Mouse (Mus musculus) urinary bladder, adult 2 months (tissue): Measurements from ENCODE around the gene Kcnk1. TPM values are rescaled to one million over a fixed set of nuclear protein-coding genes. Genes with fewer than 3 reads are reported as not detected.

Experiments
- DNase-seq: peaks from one replicate; pipeline ENCODE4 v3.0.0; 2022; ENCODE audit warnings: low spot score
- polyA plus RNA-seq: library from polyadenylated mRNA; depleted of rRNA; stranded (reverse); fragments of >200 nt; gene quantifications from 2 replicates; pipeline ENCODE4 v1.2.3, GENCODE M21; 2012

Kcnk1 gene
- polyA plus RNA-seq, 1 experiment = 59.8 TPM

GRCm38 (mm10) chr8:125996031-125996839 is 1.3 kb downstream of the Kcnk1 start:
- DNase-seq = peak; percentile 38

- DNase-seq = no peak
Measured at GRCm38 (mm10) chr8:125996980-125997379, 2.0 kb downstream of the Kcnk1 start.

DNA sequence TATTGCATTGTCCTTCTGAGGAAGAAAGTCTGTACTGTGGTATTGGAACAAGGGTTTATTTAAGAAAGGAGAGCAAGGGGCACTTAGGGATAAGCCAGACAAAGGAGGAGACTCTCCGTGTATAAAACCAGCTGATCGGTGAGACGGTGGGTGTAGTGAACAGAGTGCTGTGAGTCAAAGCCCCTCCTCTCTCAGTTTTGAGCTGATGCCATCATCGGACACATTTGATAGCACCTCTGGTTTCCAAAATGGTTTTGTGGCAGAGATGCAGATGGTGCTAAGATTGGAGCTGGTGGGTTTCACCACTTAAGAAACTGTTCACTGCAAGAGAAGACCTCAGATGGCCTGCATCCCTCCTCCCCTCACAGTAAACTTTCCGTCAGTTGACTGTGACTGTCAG is 2.6 kb downstream of the Kcnk1 start:
- DNase-seq = no peak

- no peak for DNase-seq
Measured at GRCm38 (mm10) chr8:125999842-126000395, 4.9 kb downstream of the Kcnk1 start.

DNA sequence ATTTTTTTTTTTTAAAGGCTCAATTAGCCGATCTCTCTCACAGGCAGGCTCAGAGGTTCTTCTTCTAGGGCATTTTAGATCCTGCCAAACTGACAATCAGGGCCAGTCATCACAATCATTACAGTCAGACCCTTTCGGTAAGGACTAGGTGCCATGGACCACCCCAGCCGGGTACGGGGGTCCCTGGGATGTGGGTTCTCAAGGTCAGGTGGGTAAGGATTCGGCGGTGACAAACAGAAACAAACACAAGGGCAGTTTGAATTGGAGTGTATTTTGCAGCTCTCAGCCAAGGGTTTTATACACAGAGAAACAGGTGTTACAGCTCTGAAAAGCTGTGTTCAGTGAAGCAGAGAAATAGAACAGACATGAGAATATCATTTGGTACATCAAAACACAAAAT is 8.6 kb downstream of the Kcnk1 start:
- no peak for DNase-seq

DNA sequence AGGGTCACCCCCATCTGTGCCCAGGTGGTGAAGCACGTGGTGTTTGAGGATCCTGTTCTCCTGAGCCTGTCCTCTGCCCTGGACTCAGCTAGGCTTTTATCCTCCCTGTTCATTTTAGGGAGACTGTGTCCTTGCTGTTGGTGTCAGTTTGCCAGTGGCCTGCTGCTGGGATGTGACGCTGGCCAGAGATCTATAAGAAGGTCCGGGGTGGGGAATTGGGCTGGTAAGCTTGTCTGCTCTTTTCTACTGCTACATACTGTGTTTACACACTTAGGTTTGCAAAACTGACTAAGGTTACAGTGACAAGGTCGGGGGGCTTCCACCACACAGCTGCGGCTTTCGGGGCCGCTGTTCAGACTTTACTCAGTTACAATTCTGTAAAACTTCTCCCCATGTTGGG is 10.0 kb downstream of the Kcnk1 start:
- no peak for DNase-seq

DNA sequence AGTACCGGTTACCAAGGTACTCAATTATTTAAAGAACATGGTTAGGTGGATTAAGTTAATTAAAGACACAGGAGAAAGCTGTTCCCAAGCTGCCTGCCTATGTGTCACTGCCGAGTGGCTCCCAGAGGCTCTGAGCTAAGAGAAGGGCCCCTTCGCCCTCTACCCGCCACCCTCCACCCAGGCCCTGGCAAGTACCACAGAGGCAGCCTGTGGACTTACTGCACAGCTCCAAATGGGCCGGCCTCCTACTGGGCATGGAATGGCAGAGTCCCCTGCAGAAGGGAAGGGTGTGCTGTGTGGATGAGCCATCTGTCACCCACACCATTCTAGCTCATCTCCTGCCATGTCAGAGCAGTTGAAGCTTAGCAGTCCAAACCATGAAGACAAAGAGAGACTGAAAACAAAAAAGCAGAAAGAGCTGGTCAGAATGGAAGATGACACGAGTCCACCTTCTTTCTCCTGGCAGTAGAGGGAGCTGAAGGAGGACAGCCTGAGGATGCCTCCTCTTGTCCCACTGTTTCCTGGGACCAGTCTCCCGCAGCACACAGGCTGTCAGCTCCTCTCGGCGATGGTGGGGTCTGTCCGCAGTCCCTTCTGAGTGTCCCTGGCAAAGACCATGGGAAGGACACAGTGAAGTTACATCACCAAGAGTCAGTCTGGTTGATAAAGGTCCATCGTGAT is 11.5 kb downstream of the Kcnk1 start:
- DNase-seq = no peak

DNA sequence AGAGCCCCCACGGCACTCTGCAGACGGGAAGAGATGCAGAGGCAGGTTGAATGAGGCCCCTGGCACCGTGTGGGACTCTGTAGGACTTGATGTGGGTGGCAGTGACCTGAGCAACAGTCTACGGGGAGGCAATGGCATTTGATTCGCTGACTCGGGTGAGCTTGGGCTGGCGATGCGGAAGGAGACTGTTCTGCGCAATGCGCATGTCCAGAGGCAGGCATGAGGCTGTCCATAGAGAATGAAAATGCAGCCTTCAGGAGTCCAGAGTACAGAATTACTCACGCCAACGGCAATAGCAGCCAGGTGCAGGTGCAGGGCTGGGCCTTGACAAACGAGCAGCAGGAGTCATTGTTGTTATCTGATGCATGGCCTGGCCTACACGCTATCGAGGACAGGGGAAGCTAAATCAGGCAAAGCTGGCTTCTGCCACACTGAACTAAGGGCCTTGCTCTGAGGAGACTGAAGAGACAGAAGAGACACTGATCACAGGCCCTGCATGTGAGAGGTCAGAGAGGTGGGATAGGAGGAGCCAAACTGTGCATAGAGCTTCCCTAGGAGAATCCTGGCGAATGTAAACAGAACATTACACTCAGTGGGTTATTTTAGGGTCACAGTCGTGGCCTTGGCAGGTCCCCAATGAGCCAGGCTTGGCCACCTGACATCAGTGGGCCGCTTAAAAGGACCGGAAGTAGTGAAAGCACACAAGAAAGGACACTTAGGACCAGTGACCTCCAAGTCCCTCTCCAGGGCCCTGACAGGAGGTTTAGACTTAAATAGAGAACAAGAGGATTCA is 12.8 kb downstream of the Kcnk1 start:
- no peak for DNase-seq

GRCm38 (mm10) chr8:126008945-126009344 is 14.0 kb downstream of the Kcnk1 start:
- no peak for DNase-seq

- DNase-seq = no peak
Measured at GRCm38 (mm10) chr8:126010900-126011299, 15.9 kb downstream of the Kcnk1 start.

- no peak for DNase-seq
Measured at GRCm38 (mm10) chr8:126012334-126012733, 17.4 kb downstream of the Kcnk1 start.

DNA sequence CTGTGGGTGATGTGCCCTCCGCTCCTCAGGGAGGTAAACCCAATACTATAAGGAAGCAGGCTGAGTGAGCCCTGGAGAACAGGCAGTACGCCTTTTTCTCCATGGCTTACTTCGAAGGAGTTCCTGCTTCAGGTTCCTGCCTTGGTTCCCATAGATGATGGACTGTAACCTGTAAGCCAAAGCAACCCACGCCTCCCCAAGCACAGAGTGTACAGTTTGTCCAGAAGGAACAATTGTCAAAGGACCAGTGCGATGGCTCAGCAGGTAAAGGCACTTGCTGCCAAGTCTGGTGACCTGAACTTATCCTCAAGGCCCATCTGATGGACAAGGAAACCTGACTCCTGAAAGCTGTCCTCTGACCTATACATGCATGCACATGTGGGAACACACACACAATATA is 18.7 kb downstream of the Kcnk1 start:
- DNase-seq = no peak

GRCm38 (mm10) chr8:126021932-126022331 is 27.0 kb downstream of the Kcnk1 start:
- DNase-seq = no peak

DNA sequence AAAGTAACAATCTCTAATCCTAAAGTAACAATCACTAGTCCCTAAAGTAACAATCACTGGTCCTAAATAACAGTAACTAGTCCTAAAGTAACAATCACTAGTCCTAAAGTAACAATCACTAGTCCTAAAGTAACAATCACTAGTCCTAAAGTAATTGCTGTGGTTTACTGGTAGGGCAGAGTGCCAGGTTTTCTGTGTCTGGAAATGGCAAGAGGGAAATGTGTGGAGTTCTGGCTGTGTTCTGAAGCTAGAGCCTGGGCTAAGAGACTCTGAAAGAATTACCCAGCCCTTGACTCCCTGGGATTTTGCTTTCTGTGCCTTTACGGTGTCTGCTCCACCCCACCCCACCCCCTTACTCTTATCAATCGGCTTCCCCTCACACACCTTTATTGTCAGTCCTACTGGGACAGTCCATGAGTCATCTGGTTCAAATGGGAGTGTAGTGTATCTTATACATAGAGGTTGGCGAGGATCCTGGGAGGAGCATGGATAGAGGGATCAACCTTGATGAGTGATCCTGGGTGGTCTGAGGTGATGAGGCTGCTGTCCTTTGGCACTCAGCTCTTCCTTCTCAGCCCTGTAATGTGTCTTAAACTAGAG is 28.8 kb downstream of the Kcnk1 start:
- DNase-seq = no peak

DNA sequence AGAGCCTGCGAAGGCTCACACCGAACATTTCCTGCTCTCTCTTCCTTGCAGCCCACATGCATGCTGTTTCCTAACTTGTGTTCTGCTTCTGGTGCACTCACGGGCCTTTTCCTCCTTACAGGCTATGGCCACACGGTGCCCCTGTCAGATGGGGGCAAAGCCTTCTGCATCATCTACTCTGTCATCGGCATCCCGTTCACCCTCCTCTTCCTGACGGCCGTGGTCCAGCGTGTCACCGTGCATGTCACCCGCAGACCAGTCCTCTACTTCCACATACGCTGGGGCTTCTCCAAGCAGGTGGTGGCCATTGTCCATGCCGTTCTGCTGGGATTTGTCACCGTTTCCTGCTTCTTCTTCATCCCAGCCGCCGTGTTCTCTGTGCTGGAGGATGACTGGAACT is 29.9 kb downstream of the Kcnk1 start:
- no peak for DNase-seq

GRCm38 (mm10) chr8:126026121-126026520 is 31.2 kb downstream of the Kcnk1 start:
- DNase-seq = no peak

- no peak for DNase-seq
Measured at GRCm38 (mm10) chr8:126026584-126026983, 31.6 kb downstream of the Kcnk1 start.

DNA sequence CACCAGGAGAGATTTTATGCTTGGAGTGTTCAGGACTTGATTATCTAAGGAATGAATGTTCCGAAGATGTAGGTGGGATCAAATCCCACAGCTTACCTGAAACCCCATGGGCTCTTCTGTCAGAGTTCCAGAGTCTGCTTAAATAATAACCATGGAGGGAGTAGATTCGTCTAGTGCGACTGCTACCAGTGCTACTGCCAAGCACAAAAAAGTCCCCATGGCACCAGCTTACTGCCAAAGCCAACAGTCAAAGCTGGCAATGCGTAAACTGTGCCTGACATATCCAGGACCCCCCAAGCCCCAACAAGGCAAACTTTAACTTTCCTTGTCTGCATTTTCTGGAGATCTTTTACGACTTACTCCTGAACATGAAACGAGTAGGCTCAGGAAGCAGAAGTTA is 32.5 kb downstream of the Kcnk1 start:
- DNase-seq = no peak

- no peak for DNase-seq
Measured at GRCm38 (mm10) chr8:126028941-126029340, 34.0 kb downstream of the Kcnk1 start.

GRCm38 (mm10) chr8:126032776-126033175 is 37.8 kb downstream of the Kcnk1 start:
- DNase-seq = no peak

GRCm38 (mm10) chr8:126035046-126035445 is 40.1 kb downstream of the Kcnk1 start:
- DNase-seq = no peak

- no peak for DNase-seq
Measured at GRCm38 (mm10) chr8:126036340-126036739, 41.4 kb downstream of the Kcnk1 start.
